Mouse (Mus musculus): ENCODE measurements around the gene Atp6ap1l. TPM values are rescaled to one million over a fixed set of nuclear protein-coding genes. Genes with fewer than 3 reads are reported as not detected.

Atp6ap1l gene
- polyA plus RNA-seq, 1 experiment from 2014 or later, result 0.92 TPM

- peak overlapping the region; percentile 62 for H3K4me2 ChIP-seq
- no peak overlapping the region for H3K9ac ChIP-seq
- no peaks in the 10 kb centered on the region for H3K36me3 ChIP-seq
- H3K4me1 ChIP-seq (replicated peaks), result peaks cover 15% of the 10 kb centered on the region
- H3K27me3 ChIP-seq, result no peaks in the 10 kb centered on the region
- H3K4me3 ChIP-seq, result peak overlapping the region; percentile 47
- H3K27ac ChIP-seq, result peak overlapping the region; percentile 77
- no peaks in the 10 kb centered on the region for H3K9me3 ChIP-seq (replicated peaks)
- WGBS, result 14% methylated on average over 13 of the region's 13 CpGs
- ATAC-seq (replicated peaks; ENCODE audit: insufficient number of reproducible peaks, insufficient read depth, low FRiP score, low read depth), result peak; percentile 93
Measured at GRCm38 (mm10) chr13:90885856-90886532, 19.2 kb downstream of the Atp6ap1l start.

DNA sequence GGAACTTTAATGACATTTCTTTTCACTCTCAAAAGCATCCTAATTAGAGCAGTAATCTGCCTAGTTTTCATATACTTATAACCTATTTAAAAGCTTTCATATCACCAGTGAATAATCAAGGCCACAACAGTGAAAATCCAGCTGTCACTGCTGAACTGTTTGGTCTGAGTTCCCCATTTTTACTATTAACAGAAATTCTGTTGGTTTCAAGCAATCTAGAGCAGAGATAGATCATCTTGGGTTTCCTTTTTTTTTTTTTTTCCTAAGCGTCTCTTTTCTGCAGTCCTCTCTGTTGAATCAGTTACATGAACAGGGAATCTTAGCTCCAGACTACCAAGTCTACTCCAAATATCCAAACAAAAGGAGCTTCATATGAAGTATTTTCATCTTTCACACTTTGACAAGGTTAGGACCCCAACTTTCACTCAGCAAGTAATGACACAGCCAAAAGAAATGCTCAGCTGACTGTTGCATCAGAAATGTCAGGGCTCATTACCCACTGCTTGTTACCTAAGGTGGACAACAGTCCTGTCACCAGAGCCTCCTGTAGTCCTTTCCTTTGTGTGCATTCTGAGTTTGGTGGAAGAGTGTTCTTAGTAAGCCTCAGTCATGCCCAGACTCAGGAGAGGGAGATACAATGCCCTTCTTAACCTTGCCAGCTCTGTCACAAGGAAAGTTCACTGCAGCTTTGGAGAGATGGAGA, 23.3 kb downstream of the Atp6ap1l start:
- H3K4me2 ChIP-seq, result no peak overlapping the region
- no peaks in the 10 kb centered on the region for H3K9me3 ChIP-seq (replicated peaks)
- H3K9ac ChIP-seq, result no peak overlapping the region
- no peaks in the 10 kb centered on the region for H3K27me3 ChIP-seq
- ATAC-seq (replicated peaks; ENCODE audit: insufficient number of reproducible peaks, insufficient read depth, low FRiP score, low read depth), result no peak
- H3K36me3 ChIP-seq, result no peaks in the 10 kb centered on the region
- peaks cover 15% of the 10 kb centered on the region for H3K4me1 ChIP-seq (replicated peaks)
- WGBS, result 57% methylated on average over 1 of the region's 1 CpGs
- H3K27ac ChIP-seq, result no peak overlapping the region
- no peak overlapping the region for H3K4me3 ChIP-seq

DNA sequence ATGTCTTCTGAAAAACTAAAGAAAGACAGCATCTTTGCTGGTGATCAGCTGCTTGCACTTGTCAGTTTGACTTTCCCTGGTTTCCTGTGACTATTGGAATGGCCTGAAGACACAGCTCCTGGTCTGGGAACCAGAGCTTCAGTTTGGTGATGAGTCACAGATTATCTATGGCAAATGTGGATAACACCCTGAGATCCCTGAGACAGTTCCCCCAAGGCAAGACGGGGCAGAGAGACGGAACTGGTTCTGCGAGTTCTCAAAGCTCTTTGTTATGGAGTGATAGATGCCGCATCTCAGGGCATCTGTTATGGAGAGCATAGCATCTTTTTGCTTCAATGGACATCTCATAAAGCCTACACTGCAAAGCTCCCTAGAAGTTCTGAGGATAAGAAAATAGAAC, 33.6 kb downstream of the Atp6ap1l start:
- H3K4me3 ChIP-seq, result no peak overlapping the region
- no peak overlapping the region for H3K9ac ChIP-seq
- no peak overlapping the region for H3K4me2 ChIP-seq
- 60% methylated on average over 4 of the region's 4 CpGs for WGBS
- peaks cover 3% of the 10 kb centered on the region; the same call in 1 of the 2 replicates for H3K4me1 ChIP-seq (replicated peaks)
- H3K27ac ChIP-seq, result no peak overlapping the region
- no peaks in the 10 kb centered on the region for H3K9me3 ChIP-seq (replicated peaks)
- no peaks in the 10 kb centered on the region for H3K27me3 ChIP-seq
- no peaks in the 10 kb centered on the region for H3K36me3 ChIP-seq
- ATAC-seq (replicated peaks; ENCODE audit: insufficient number of reproducible peaks, insufficient read depth, low FRiP score, low read depth), result no peak

DNA sequence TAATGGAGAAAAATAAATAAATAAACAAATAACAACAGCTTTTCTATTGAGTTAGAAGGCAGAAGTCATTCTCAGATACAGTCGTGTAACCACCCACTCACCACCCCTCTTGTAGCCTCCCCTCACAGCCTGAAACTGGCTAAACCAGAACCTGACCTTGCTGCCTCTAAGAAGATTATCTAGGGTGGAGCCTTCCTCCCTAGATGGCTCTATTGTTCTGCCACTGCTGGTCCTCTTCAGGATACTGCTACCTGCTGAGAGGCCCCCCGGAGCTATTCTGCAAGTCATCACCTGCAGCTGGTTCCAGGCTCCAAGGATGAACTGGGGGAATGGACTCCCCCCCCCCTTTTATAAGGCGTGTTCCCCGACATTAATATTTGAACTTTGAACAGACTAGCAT, 36.0 kb downstream of the Atp6ap1l start:
- peaks cover 3% of the 10 kb centered on the region; the same call in 1 of the 2 replicates for H3K4me1 ChIP-seq (replicated peaks)
- H3K9ac ChIP-seq, result no peak overlapping the region
- no peak overlapping the region for H3K27ac ChIP-seq
- no peak overlapping the region for H3K4me2 ChIP-seq
- whole genome bisulfite sequencing, result 47% methylated on average over 4 of the region's 4 CpGs
- ATAC-seq (replicated peaks; ENCODE audit: insufficient number of reproducible peaks, insufficient read depth, low FRiP score, low read depth), result no peak
- H3K4me3 ChIP-seq, result no peak overlapping the region
- H3K27me3 ChIP-seq, result no peaks in the 10 kb centered on the region
- H3K36me3 ChIP-seq, result no peaks in the 10 kb centered on the region
- no peaks in the 10 kb centered on the region for H3K9me3 ChIP-seq (replicated peaks)

- Histone ChIP-seq H3K27ac (peak overlapping the region; percentile 65), H3K9me3 (replicated peaks) (no peaks in the 10 kb centered on the region), H3K4me2 (no peak overlapping the region), H3K4me1 (replicated peaks) (peaks cover 7% of the 10 kb centered on the region; the same call in 1 of the 2 replicates), H3K9ac (no peak overlapping the region), H3K27me3 (no peaks in the 10 kb centered on the region), H3K4me3 (no peak overlapping the region), H3K36me3 (no peaks in the 10 kb centered on the region)
- peak; percentile 93 for ATAC-seq (replicated peaks; ENCODE audit: insufficient number of reproducible peaks, insufficient read depth, low FRiP score, low read depth)
- WGBS, result 11% methylated on average over 3 of the region's 3 CpGs
Measured at GRCm38 (mm10) chr13:90862138-90862537, 43.0 kb downstream of the Atp6ap1l start.

DNA sequence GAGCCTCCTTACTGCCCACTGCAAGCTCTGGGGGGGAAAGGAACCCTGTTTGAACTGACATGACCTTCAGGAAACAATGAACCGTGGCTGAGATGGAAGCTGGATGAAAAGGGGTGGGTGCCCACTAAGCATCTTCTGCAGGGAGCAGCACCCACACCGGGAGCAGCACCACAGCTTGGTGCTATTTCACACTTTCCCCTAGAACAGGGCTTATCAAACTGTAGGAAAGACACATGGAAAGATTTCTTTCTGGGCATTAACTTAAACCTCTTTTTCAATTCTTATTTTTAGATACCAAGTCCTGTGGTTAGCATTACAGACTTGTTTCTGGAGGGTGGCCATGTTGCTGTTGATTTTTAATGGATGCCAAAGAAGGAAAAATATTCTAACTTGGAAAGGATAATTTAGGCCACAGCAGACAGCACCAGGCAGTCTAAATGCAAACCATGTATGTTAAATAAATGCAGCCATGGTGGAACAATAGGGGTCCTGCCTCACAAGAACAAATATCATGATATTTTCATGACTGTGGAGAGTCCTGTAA, 44.2 kb downstream of the Atp6ap1l start:
- ATAC-seq (replicated peaks; ENCODE audit: insufficient number of reproducible peaks, insufficient read depth, low FRiP score, low read depth), result no peak
- Histone ChIP-seq H3K9me3 (replicated peaks) (no peaks in the 10 kb centered on the region), H3K27ac (no peak overlapping the region; the same call in 1 of the 2 replicates), H3K36me3 (no peaks in the 10 kb centered on the region), H3K4me3 (no peak overlapping the region), H3K27me3 (no peaks in the 10 kb centered on the region), H3K9ac (no peak overlapping the region), H3K4me2 (no peak overlapping the region), H3K4me1 (replicated peaks) (peaks cover 7% of the 10 kb centered on the region; the same call in 1 of the 2 replicates)
- 51% methylated on average over 2 of the region's 2 CpGs for WGBS

- Histone ChIP-seq H3K9me3 (replicated peaks) (0 out of 2 replicates have a peak, but pooled peaks cover 5% of the 10 kb centered on the region), H3K27me3 (no peaks in the 10 kb centered on the region), H3K36me3 (no peaks in the 10 kb centered on the region), H3K27ac (no peak overlapping the region), H3K4me3 (no peak overlapping the region), H3K4me1 (replicated peaks) (no peaks in the 10 kb centered on the region), H3K4me2 (no peak overlapping the region), H3K9ac (no peak overlapping the region)
- no peak for ATAC-seq (replicated peaks; ENCODE audit: insufficient number of reproducible peaks, insufficient read depth, low FRiP score, low read depth)
- 80% methylated on average over 5 of the region's 5 CpGs for WGBS
Measured at GRCm38 (mm10) chr13:90852727-90853630, 52.2 kb downstream of the Atp6ap1l start.

DNA sequence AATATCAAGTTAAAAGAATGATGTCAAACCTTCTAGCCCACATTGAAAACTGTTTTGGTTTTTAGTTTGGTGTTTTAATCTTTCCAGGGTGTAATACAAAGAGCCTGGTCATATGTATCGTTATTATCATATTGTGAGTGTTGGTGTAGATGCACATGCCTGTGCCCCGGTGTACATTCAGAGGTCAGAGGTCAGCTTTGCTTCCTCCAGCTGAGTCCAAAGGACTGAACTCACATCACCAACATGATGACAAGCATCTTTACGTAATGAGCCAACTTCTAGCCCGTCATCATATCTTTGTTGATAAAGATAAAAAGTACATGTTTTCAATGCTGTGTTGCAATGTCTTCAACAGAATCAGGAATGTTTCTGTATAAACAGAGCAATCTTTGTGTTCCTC, 53.4 kb downstream of the Atp6ap1l start:
- Histone ChIP-seq H3K27ac (no peak overlapping the region), H3K4me2 (no peak overlapping the region), H3K9me3 (replicated peaks) (0 out of 2 replicates have a peak, but pooled peaks cover 5% of the 10 kb centered on the region), H3K4me1 (replicated peaks) (no peaks in the 10 kb centered on the region), H3K27me3 (no peaks in the 10 kb centered on the region), H3K36me3 (no peaks in the 10 kb centered on the region), H3K9ac (no peak overlapping the region), H3K4me3 (no peak overlapping the region)
- WGBS, result 55% methylated on average over 4 of the region's 4 CpGs
- no peak for ATAC-seq (replicated peaks; ENCODE audit: insufficient number of reproducible peaks, insufficient read depth, low FRiP score, low read depth)

DNA sequence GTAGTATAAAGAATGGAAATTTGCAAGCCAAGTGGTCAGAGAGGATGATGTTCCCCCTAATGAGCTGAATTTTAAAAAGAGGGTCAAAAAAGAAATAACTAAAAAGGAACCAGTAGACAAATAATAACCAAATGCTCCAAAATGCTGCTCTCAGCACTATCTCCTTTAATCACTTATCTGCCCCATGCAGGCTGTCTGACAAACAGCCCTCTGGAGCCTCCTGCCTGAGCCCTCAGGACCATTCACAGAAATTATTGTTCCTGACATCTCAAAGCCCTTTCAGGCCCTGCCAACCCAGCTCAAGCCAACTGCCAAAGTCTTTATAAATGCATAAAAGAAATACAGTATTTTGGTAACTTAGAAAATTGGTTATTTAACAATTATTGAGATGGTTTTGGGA, 61.0 kb downstream of the Atp6ap1l start:
- Histone ChIP-seq H3K9ac (no peak overlapping the region), H3K4me2 (no peak overlapping the region), H3K4me3 (no peak overlapping the region), H3K9me3 (replicated peaks) (no peaks in the 10 kb centered on the region), H3K27ac (no peak overlapping the region), H3K4me1 (replicated peaks) (peaks cover 9% of the 10 kb centered on the region), H3K36me3 (no peaks in the 10 kb centered on the region), H3K27me3 (0 out of 2 replicates have a peak, but pooled peaks cover 2% of the 10 kb centered on the region)
- ATAC-seq (replicated peaks; ENCODE audit: insufficient number of reproducible peaks, insufficient read depth, low FRiP score, low read depth), result no peak

DNA sequence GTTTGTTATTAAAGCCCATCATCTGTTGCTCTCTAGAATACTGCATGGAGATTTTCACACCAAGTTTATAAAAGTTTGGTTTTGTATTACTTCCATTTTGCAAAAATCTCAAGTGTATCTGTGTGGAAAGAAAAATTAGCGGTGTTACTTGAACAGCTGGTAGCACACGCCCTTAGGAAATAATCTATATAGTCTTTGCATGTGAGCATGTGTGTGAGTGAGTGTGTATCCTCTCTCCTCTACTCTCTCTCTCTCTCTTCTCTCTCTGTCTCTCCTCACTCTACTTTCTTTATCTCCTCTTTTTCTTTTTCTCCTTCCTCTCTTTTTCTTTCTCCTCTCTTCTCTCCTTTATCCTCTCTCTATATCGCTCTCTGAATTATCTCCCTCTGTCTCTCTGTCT, 61.7 kb downstream of the Atp6ap1l start:
- H3K4me2 ChIP-seq, result no peak overlapping the region
- no peaks in the 10 kb centered on the region for H3K36me3 ChIP-seq
- 0 out of 2 replicates have a peak, but pooled peaks cover 2% of the 10 kb centered on the region for H3K27me3 ChIP-seq
- 91% methylated on average over 3 of the region's 3 CpGs for WGBS
- no peak overlapping the region for H3K27ac ChIP-seq
- ATAC-seq (replicated peaks; ENCODE audit: insufficient number of reproducible peaks, insufficient read depth, low FRiP score, low read depth), result no peak
- H3K9me3 ChIP-seq (replicated peaks), result no peaks in the 10 kb centered on the region
- H3K4me1 ChIP-seq (replicated peaks), result peaks cover 9% of the 10 kb centered on the region
- no peak overlapping the region for H3K4me3 ChIP-seq
- no peak overlapping the region for H3K9ac ChIP-seq

- H3K9me3 ChIP-seq (replicated peaks), result no peaks in the 10 kb centered on the region
- WGBS, result 46% methylated on average over 5 of the region's 5 CpGs
Measured at GRCm38 (mm10) chr13:90841213-90841553, 64.0 kb downstream of the Atp6ap1l start.

More at GRCm38 (mm10) chr13:90841213-90841553, 64.0 kb downstream of the Atp6ap1l start:
- H3K27me3 ChIP-seq, result 0 out of 2 replicates have a peak, but pooled peaks cover 2% of the 10 kb centered on the region
- ATAC-seq (replicated peaks; ENCODE audit: insufficient number of reproducible peaks, insufficient read depth, low FRiP score, low read depth), result no peak
- no peaks in the 10 kb centered on the region for H3K36me3 ChIP-seq
- no peak overlapping the region for H3K4me2 ChIP-seq
- no peak overlapping the region for H3K27ac ChIP-seq
- peaks cover 9% of the 10 kb centered on the region for H3K4me1 ChIP-seq (replicated peaks)
- no peak overlapping the region for H3K9ac ChIP-seq
- no peak overlapping the region for H3K4me3 ChIP-seq
